Mouse (Mus musculus): ENCODE results near the gene B9d2.

Gene B9d2

GRCm38 (mm10) chr7:25734991-25735390 lies 54.4 kb downstream of the B9d2 start:
- no peak for DNase-seq

All from cerebellum, adult 8-10 months (tissue).